Mouse (Mus musculus): ENCODE data around the gene Ttll4. TPM values are rescaled to one million over a fixed set of nuclear protein-coding genes. Genes with fewer than 3 reads are reported as not detected.

Gene Ttll4
- polyA plus RNA-seq, 1 experiment = 51.4 TPM

- WGBS = 87% methylated on average over 6 of the region's 6 CpGs
- Histone ChIP-seq H3K4me1 (replicated peaks; ENCODE audit: control insufficient read depth, insufficient read depth, low read length) (peaks cover 4% of the 10 kb centered on the region), H3K27ac (ENCODE audit: control insufficient read depth, insufficient read depth, low read length) (no peak overlapping the region), H3K27me3 (ENCODE audit: control insufficient read depth, insufficient read depth, low read length) (no peaks in the 10 kb centered on the region), H3K4me3 (ENCODE audit: control insufficient read depth, insufficient read depth, low read length) (no peak overlapping the region), H3K36me3 (ENCODE audit: control insufficient read depth, insufficient read depth, low read length) (no peaks in the 10 kb centered on the region)
- DNase-seq = no peak
- TF ChIP-seq POLR2A (IDR thresholded peaks at IDR 0.05; ENCODE audit: control insufficient read depth, extremely low read depth, insufficient read depth, low read length, poor library complexity) = no peak
- TF ChIP-seq CTCF (IDR thresholded peaks at IDR 0.05; ENCODE audit: borderline replicate concordance, control insufficient read depth, extremely low read depth, insufficient read depth, low read length, poor library complexity) = no peak
These were observed 60.1 kb downstream of the Ttll4 start for GRCm38 (mm10) chr1:74721657-74722056.

DNA sequence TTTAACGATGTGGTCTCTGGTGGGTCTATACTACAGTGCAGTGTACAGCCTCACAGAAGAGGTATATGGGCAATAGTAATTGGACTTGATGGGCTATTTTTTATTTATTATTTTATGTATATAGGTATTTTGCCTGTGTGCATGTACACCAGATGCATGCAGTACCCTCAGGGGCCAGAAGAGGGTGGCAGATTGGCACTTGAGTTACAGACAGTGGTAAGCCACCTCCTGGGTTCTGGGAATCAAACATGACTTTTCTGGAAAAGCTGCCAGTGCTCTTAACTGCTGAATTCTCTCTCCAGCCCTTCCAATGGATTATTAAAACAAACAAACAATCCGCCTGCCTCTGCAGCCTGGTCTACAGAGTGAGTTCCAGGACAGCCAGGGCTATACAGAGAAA is 62.2 kb downstream of the Ttll4 start:
- Histone ChIP-seq H3K27ac (ENCODE audit: control insufficient read depth, insufficient read depth, low read length) (no peak overlapping the region), H3K4me3 (ENCODE audit: control insufficient read depth, insufficient read depth, low read length) (no peak overlapping the region), H3K36me3 (ENCODE audit: control insufficient read depth, insufficient read depth, low read length) (no peaks in the 10 kb centered on the region), H3K27me3 (ENCODE audit: control insufficient read depth, insufficient read depth, low read length) (no peaks in the 10 kb centered on the region), H3K4me1 (replicated peaks; ENCODE audit: control insufficient read depth, insufficient read depth, low read length) (peaks cover 4% of the 10 kb centered on the region)
- WGBS = 98% methylated on average over 2 of the region's 2 CpGs
- DNase-seq = peak; percentile 28
- TF ChIP-seq POLR2A (IDR thresholded peaks at IDR 0.05; ENCODE audit: control insufficient read depth, extremely low read depth, insufficient read depth, low read length, poor library complexity) (no peak), CTCF (IDR thresholded peaks at IDR 0.05; ENCODE audit: borderline replicate concordance, control insufficient read depth, extremely low read depth, insufficient read depth, low read length, poor library complexity) (no peak)

DNA sequence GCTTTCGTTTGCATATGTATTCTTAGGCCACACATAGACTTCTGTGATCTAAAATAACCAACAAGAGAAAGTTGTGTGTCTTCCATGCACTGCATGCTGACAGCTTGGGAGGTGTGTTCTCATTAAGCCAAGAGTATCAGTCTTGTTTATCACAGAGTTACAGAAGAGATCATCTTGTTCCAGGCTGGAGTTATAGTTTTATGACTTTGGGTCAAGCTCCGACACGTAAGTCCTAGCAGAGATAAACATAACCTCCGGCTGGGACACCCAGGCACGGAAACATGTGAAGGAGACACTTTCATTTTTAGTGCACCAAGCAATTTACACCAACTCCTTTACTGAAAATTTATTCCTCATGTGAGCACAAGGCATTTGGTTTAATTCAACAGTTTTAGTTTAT is 64.6 kb downstream of the Ttll4 start:
- H3K36me3 ChIP-seq (ENCODE audit: control insufficient read depth, insufficient read depth, low read length) = no peaks in the 10 kb centered on the region
- no peak overlapping the region for H3K4me3 ChIP-seq (ENCODE audit: control insufficient read depth, insufficient read depth, low read length)
- no peaks in the 10 kb centered on the region for H3K27me3 ChIP-seq (ENCODE audit: control insufficient read depth, insufficient read depth, low read length)
- TF ChIP-seq CTCF (IDR thresholded peaks at IDR 0.05; ENCODE audit: borderline replicate concordance, control insufficient read depth, extremely low read depth, insufficient read depth, low read length, poor library complexity) (no peak), POLR2A (IDR thresholded peaks at IDR 0.05; ENCODE audit: control insufficient read depth, extremely low read depth, insufficient read depth, low read length, poor library complexity) (no peak)
- H3K4me1 ChIP-seq (replicated peaks; ENCODE audit: control insufficient read depth, insufficient read depth, low read length) = peaks cover 2% of the 10 kb centered on the region
- WGBS = 89% methylated on average over 5 of the region's 5 CpGs
- no peak overlapping the region for H3K27ac ChIP-seq (ENCODE audit: control insufficient read depth, insufficient read depth, low read length)
- no peak for DNase-seq

DNA sequence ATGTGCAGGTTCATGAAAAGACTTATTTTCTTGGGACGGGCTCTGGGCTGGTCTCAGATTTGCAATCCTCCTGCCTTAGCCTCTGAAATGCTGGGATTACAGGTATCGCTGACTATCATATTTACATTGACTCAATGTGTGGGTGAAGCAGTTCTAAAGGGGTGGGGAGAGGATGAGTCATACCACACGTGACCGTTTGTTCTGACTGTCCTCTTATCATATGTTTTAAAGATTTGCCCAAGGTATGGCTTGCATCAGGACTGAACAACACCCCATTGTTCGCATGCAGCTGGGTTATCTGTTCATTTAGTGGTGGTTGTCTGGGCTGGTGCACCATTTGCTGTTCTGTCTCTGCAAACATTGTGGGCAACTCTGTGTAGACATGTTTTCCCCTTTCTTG is 65.1 kb downstream of the Ttll4 start:
- Histone ChIP-seq H3K4me3 (ENCODE audit: control insufficient read depth, insufficient read depth, low read length) (no peak overlapping the region), H3K27ac (ENCODE audit: control insufficient read depth, insufficient read depth, low read length) (no peak overlapping the region), H3K4me1 (replicated peaks; ENCODE audit: control insufficient read depth, insufficient read depth, low read length) (no peaks in the 10 kb centered on the region), H3K27me3 (ENCODE audit: control insufficient read depth, insufficient read depth, low read length) (no peaks in the 10 kb centered on the region), H3K36me3 (ENCODE audit: control insufficient read depth, insufficient read depth, low read length) (no peaks in the 10 kb centered on the region)
- TF ChIP-seq POLR2A (IDR thresholded peaks at IDR 0.05; ENCODE audit: control insufficient read depth, extremely low read depth, insufficient read depth, low read length, poor library complexity) (no peak), CTCF (IDR thresholded peaks at IDR 0.05; ENCODE audit: borderline replicate concordance, control insufficient read depth, extremely low read depth, insufficient read depth, low read length, poor library complexity) (no peak)
- 87% methylated on average over 5 of the region's 5 CpGs for WGBS
- no peak for DNase-seq

DNA sequence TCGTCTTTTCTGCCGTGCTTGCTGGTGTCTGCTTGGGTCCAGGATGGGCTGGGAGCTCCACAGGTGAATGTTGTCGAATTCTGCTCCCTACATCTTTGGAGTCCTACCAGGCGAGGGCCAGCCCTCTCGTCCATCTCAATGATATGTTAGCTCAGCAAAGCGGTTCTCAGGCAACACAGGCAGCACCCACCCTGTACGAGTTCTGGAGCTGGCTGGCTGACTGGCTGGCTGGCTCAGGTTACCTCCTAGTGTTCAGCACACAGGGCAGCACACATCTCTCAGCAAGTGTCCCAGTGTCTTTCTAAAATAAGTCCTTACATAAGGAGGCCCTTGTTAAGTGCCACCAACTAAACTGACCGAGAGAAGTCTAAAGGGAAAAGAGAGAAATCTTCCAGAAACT is 66.9 kb downstream of the Ttll4 start:
- H3K36me3 ChIP-seq (ENCODE audit: control insufficient read depth, insufficient read depth, low read length) = no peaks in the 10 kb centered on the region

DNA sequence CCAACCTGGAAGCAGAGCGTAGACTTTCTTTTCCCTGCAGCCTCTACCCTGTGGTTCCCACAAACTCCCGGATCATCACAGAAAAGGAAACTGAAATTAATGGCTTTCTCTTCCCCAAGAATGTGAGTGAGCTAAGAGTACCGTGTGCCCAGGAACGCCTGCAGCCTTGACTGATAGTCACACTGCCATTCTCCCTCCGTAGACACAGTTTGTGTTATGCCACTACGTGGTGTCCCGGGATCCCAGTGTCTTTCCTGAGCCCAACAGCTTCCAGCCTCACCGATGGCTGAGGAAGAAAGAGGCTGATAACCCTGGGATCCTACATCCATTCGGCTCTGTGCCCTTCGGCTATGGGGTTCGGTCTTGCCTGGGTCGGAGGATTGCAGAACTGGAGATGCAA is 75.4 kb downstream of the Ttll4 start:
- Histone ChIP-seq H3K4me3 (ENCODE audit: control insufficient read depth, insufficient read depth, low read length) (no peak overlapping the region), H3K36me3 (ENCODE audit: control insufficient read depth, insufficient read depth, low read length) (no peaks in the 10 kb centered on the region), H3K4me1 (replicated peaks; ENCODE audit: control insufficient read depth, insufficient read depth, low read length) (no peaks in the 10 kb centered on the region), H3K27me3 (ENCODE audit: control insufficient read depth, insufficient read depth, low read length) (no peaks in the 10 kb centered on the region), H3K27ac (ENCODE audit: control insufficient read depth, insufficient read depth, low read length) (no peak overlapping the region)
- 94% methylated on average over 12 of the region's 12 CpGs for WGBS
- TF ChIP-seq CTCF (IDR thresholded peaks at IDR 0.05; ENCODE audit: borderline replicate concordance, control insufficient read depth, extremely low read depth, insufficient read depth, low read length, poor library complexity) = no peak
- no peak for TF ChIP-seq POLR2A (IDR thresholded peaks at IDR 0.05; ENCODE audit: control insufficient read depth, extremely low read depth, insufficient read depth, low read length, poor library complexity)
- no peak for DNase-seq

More for the DNA sequence above, 66.9 kb downstream of the Ttll4 start:
- DNase-seq = no peak
- 78% methylated on average over 8 of the region's 8 CpGs for WGBS
- Histone ChIP-seq H3K27me3 (ENCODE audit: control insufficient read depth, insufficient read depth, low read length) (no peaks in the 10 kb centered on the region), H3K4me3 (ENCODE audit: control insufficient read depth, insufficient read depth, low read length) (no peak overlapping the region), H3K27ac (ENCODE audit: control insufficient read depth, insufficient read depth, low read length) (no peak overlapping the region), H3K4me1 (replicated peaks; ENCODE audit: control insufficient read depth, insufficient read depth, low read length) (no peaks in the 10 kb centered on the region)
- no peak for TF ChIP-seq CTCF (IDR thresholded peaks at IDR 0.05; ENCODE audit: borderline replicate concordance, control insufficient read depth, extremely low read depth, insufficient read depth, low read length, poor library complexity)
- no peak for TF ChIP-seq POLR2A (IDR thresholded peaks at IDR 0.05; ENCODE audit: control insufficient read depth, extremely low read depth, insufficient read depth, low read length, poor library complexity)

- no peaks in the 10 kb centered on the region for H3K27me3 ChIP-seq (ENCODE audit: control insufficient read depth, insufficient read depth, low read length)
- no peak for DNase-seq
- no peak for TF ChIP-seq CTCF (IDR thresholded peaks at IDR 0.05; ENCODE audit: borderline replicate concordance, control insufficient read depth, extremely low read depth, insufficient read depth, low read length, poor library complexity)
- no peak for TF ChIP-seq POLR2A (IDR thresholded peaks at IDR 0.05; ENCODE audit: control insufficient read depth, extremely low read depth, insufficient read depth, low read length, poor library complexity)
- no peak overlapping the region for H3K27ac ChIP-seq (ENCODE audit: control insufficient read depth, insufficient read depth, low read length)
- no peaks in the 10 kb centered on the region for H3K36me3 ChIP-seq (ENCODE audit: control insufficient read depth, insufficient read depth, low read length)
- WGBS = 92% methylated on average over 7 of the region's 7 CpGs
- H3K4me1 ChIP-seq (replicated peaks; ENCODE audit: control insufficient read depth, insufficient read depth, low read length) = no peaks in the 10 kb centered on the region
- H3K4me3 ChIP-seq (ENCODE audit: control insufficient read depth, insufficient read depth, low read length) = no peak overlapping the region
These were observed 76.0 kb downstream of the Ttll4 start for GRCm38 (mm10) chr1:74737500-74737899.

All from thymus, adult 2 months (tissue).